Mouse (Mus musculus) embryonic fibroblast, embryonic 13.5 days (primary cell): ENCODE measurements around the gene Emd.

Experiments used
- CTCF ChIP-seq: IDR thresholded peaks from 2 replicates; pipeline ENCODE4 v1.5.1; 2011; ENCODE audit warnings: mild to moderate bottlenecking, control low read depth, low read length, moderate library complexity, borderline replicate concordance; ENCODE audit not compliant: insufficient read depth
- POLR2A ChIP-seq: IDR thresholded peaks from 2 replicates; pipeline ENCODE4 v1.6.1; 2011; ENCODE audit warnings: low read depth, mild to moderate bottlenecking, control low read depth, low read length, moderate library complexity

DNA sequence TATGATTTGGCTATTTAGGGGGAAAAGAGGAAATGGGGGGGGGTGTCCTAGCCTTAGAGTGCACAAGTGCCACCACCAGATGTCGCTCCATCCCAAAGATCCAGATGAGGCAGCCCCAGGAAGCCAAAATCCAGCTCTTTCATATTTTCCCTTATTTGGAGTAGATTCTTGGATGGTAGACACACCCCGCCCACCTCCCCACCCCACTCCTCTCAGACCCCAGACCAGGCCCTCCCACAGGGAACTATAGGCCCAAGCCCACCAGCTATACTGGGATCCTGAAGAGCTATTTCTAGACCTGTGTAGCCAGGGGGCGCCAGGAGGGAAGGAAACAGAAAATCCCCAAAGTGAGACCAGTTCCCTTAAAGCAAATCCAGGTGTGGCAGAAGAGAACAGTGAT lies 5.8 kb upstream of the Emd start:
- no peak for TF ChIP-seq POLR2A
- TF ChIP-seq CTCF: no peak
